Mouse (Mus musculus) limb, embryonic 12.5 days (tissue): ENCODE measurements around the gene Olfr524. TPM values are rescaled to one million over a fixed set of nuclear protein-coding genes. Genes with fewer than 3 reads are reported as not detected.

Experiments used
- ATAC-seq: fragments of 200-750 bp; cut with Nextera tagmentation; 2 replicates; pipeline ENCODE4 v1.8.0; 2017; ENCODE audit warnings: low read depth, moderate TSS enrichment; ENCODE audit not compliant: insufficient number of reproducible peaks, insufficient read depth, low FRiP score, low TSS enrichment
- H3K27ac ChIP-seq: fragments of 300-500 bp; sonication (generic); 2 replicates; pipeline ENCODE4 v1.5.1; 2016; ENCODE audit warnings: mild to moderate bottlenecking, moderate library complexity
- H3K27me3 ChIP-seq: fragments of 300-500 bp; sonication (generic); 2 replicates; pipeline ENCODE4 v1.6.1; 2016; ENCODE audit warnings: mild to moderate bottlenecking, moderate library complexity
- H3K36me3 ChIP-seq: fragments of 300-500 bp; sonication (generic); 2 replicates; pipeline ENCODE4 v1.6.1; 2016; ENCODE audit warnings: mild to moderate bottlenecking, moderate library complexity
- H3K4me1 ChIP-seq: fragments of 300-500 bp; sonication (generic); replicated peaks from 2 replicates; pipeline ENCODE4 v1.6.1; 2016
- H3K4me2 ChIP-seq: fragments of 300-500 bp; sonication (generic); 2 replicates; pipeline ENCODE4 v1.6.1; 2016; ENCODE audit warnings: mild to moderate bottlenecking, moderate library complexity
- H3K4me3 ChIP-seq: fragments of 300-500 bp; sonication (generic); replicated peaks from 2 replicates; pipeline ENCODE4 v1.5.1; 2016; ENCODE audit warnings: mild to moderate bottlenecking
- H3K9ac ChIP-seq: fragments of 300-500 bp; sonication (generic); replicated peaks from 2 replicates; pipeline ENCODE4 v1.6.1; 2016; ENCODE audit warnings: mild to moderate bottlenecking, moderate library complexity
- H3K9me3 ChIP-seq: fragments of 300-500 bp; sonication (generic); 2 replicates; pipeline ENCODE4 v1.6.1; 2016; ENCODE audit warnings: mild to moderate bottlenecking, moderate library complexity
- WGBS: fragments of 180-500 bp; shearing (Covaris S2); methylation state at CpG from one replicate; pipeline ENCODE4 v1.1.7; 2016; 5-methylcytosine and 5-hydroxymethylcytosine counted together
- polyA plus RNA-seq: library from polyadenylated mRNA; unstranded; fragments of >200 nt; fragmentation: Nextera tagmentation; extraction: Ambion mirVana; gene quantifications from 2 replicates; pipeline ENCODE4 v1.2.1, GENCODE M21; 2016

Gene Olfr524
- polyA plus RNA-seq, 1 experiment from 2014 or later: not detected

- Histone ChIP-seq H3K27me3 (peaks cover 68% of the 10 kb centered on the region), H3K4me1 (peaks cover 14% of the 10 kb centered on the region), H3K4me3 (peak overlapping the region; percentile 31), H3K9ac (peak overlapping the region; percentile 53; the same call in 1 of the 2 replicates), H3K9me3 (no peaks in the 10 kb centered on the region), H3K4me2 (peak overlapping the region; percentile 49), H3K27ac (no peak overlapping the region), H3K36me3 (peaks cover 3% of the 10 kb centered on the region; the same call in 1 of the 2 replicates)
- ATAC-seq: no peak
- WGBS: 22% methylated on average over 4 of the region's 4 CpGs
These were observed 51.9 kb downstream of the Olfr524 start for GRCm38 (mm10) chr7:140153829-140154217.

GRCm38 (mm10) chr7:140153383-140153782, 52.4 kb downstream of the Olfr524 start:
- Histone ChIP-seq H3K9me3 (no peaks in the 10 kb centered on the region), H3K36me3 (peaks cover 3% of the 10 kb centered on the region; the same call in 1 of the 2 replicates), H3K9ac (peak overlapping the region; percentile 53; the same call in 1 of the 2 replicates), H3K27ac (no peak overlapping the region), H3K4me1 (peaks cover 14% of the 10 kb centered on the region), H3K4me3 (peak overlapping the region; percentile 31), H3K4me2 (peak overlapping the region; percentile 54), H3K27me3 (peaks cover 64% of the 10 kb centered on the region)
- 5% methylated on average over 28 of the region's 28 CpGs for WGBS
- ATAC-seq: no peak

Other genes starting within 250 kb of the Olfr524 start
- gene 6430531B16Rik, start 227.2 kb downstream of the Olfr524 start, polyA plus RNA-seq: 0.31 and 0.51 TPM in 2 replicates
- 2.1 and 2.7 TPM in 2 replicates for gene Adam8, start 213.4 kb downstream of the Olfr524 start, polyA plus RNA-seq
- gene Zfp511, start 169.6 kb downstream of the Olfr524 start, polyA plus RNA-seq: 41.4 and 43.0 TPM in 2 replicates
- 82.3 and 82.8 TPM in 2 replicates for gene Tubgcp2, start 169.3 kb downstream of the Olfr524 start, polyA plus RNA-seq
- 0.10 TPM in 1 of 2 replicates, not detected in the other for gene Msx3, start 156.9 kb downstream of the Olfr524 start, polyA plus RNA-seq
- gene Caly, start 123.4 kb downstream of the Olfr524 start, polyA plus RNA-seq: 1.8 and 2.5 TPM in 2 replicates
- gene Prap1, start 112.6 kb downstream of the Olfr524 start, polyA plus RNA-seq: not detected in 2 replicates
- gene Fuom, start 103.5 kb downstream of the Olfr524 start, polyA plus RNA-seq: 21.3 and 21.8 TPM in 2 replicates
- gene Paox, start 90.2 kb downstream of the Olfr524 start, polyA plus RNA-seq: 15.5 and 20.4 TPM in 2 replicates
- 166 and 175 TPM in 2 replicates for gene Echs1, start 89.5 kb downstream of the Olfr524 start, polyA plus RNA-seq
- 20.2 and 22.6 TPM in 2 replicates for gene Mtg1, start 68.4 kb downstream of the Olfr524 start, polyA plus RNA-seq
- gene Sprn, start 51.1 kb downstream of the Olfr524 start, polyA plus RNA-seq: 0.10 and 0.14 TPM in 2 replicates
- gene Olfr522, start 41.2 kb downstream of the Olfr524 start, polyA plus RNA-seq: not detected in 2 replicates
- not detected in 2 replicates for gene Olfr523, start 32.7 kb downstream of the Olfr524 start, polyA plus RNA-seq
- not detected in 2 replicates for gene Cd163l1, start 12.3 kb upstream of the Olfr524 start, polyA plus RNA-seq
- not detected in 2 replicates for gene 5830411N06Rik, start 41.3 kb upstream of the Olfr524 start, polyA plus RNA-seq
- not detected in 2 replicates for gene Olfr525, start 114.9 kb upstream of the Olfr524 start, polyA plus RNA-seq
- not detected in 2 replicates for gene Olfr527, start 128.1 kb upstream of the Olfr524 start, polyA plus RNA-seq
- gene Olfr60, start 155.7 kb upstream of the Olfr524 start, polyA plus RNA-seq: not detected in 2 replicates
- not detected in 2 replicates for gene Olfr530, start 170.4 kb upstream of the Olfr524 start, polyA plus RNA-seq
- not detected in 2 replicates for gene Olfr531, start 197.0 kb upstream of the Olfr524 start, polyA plus RNA-seq
- gene Olfr532, start 215.7 kb upstream of the Olfr524 start, polyA plus RNA-seq: not detected in 2 replicates